Mouse (Mus musculus) olfactory bulb, adult 2 months (tissue): Measurements from ENCODE around the gene Dvl2.

ENCODE experiments used
- CTCF ChIP-seq: fragments of 200-500 bp; IDR thresholded peaks from 2 replicates; pipeline ENCODE4 v1.5.1; 2012; ENCODE audit warnings: low read depth, mild to moderate bottlenecking, low read length, moderate library complexity; ENCODE audit not compliant: insufficient read depth
- POLR2A ChIP-seq: fragments of 200-500 bp; IDR thresholded peaks from 2 replicates; pipeline ENCODE4 v1.6.1; 2012; ENCODE audit warnings: mild to moderate bottlenecking, low read depth, low read length, moderate library complexity; ENCODE audit not compliant: insufficient read depth

GRCm38 (mm10) chr11:69968793-69969192 is 31.6 kb upstream of the Dvl2 start:
- TF ChIP-seq POLR2A (no peak), CTCF (no peak)
